Mouse (Mus musculus): Measurements from ENCODE around the gene Washc4. TPM values are rescaled to one million over a fixed set of nuclear protein-coding genes. Genes with fewer than 3 reads are reported as not detected.
"Not testable (repeated sequence)": the region's sequence is repeated elsewhere in the genome, so short reads cannot be mapped to it uniquely, and the experiment has no call there.

Gene Washc4
- 37.2 and 39.5 TPM in 2 replicates for polyA plus RNA-seq (2015; fragmentation: Nextera tagmentation; extraction: Ambion mirVana)

DNA sequence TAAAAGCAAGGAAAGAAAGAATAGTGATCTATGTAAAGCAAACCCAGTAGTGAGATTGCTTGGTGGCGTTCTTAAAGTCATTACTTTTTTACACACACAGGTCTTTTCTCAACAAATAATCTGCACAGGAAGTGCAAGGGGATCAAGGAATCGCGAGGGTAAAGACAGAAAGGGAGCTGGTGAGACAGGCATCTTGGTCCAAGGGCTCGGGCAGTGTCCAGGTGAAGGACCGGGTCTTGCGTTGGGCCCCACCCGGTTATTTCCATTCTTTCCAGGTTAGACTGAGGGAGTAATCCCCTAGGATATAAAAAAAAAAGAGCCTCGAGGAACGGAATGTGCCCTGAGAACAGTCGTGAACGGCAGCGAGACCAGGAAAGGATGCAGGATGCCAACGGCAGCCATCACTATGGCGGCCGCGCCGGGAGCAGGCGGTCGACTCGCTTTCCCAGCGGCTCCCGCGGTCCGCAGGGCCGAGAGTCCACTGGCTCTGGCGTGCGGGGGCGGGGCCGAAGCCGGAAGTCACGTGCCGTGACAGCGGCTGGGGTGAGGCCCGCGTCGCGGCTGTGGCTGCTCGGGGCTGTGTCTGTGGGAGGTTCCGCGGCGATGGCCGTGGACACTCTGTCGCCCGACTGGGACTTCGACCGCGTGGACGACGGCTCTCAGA, at the start of gene Washc4:
TSS of gene Washc4 (plus strand) at position 314 of the 664 bp plus-strand sequence.
- no peaks in the 10 kb centered on the region for H3K9me3 ChIP-seq (ENCODE audit: low read length)
- H3K27me3 ChIP-seq (ENCODE audit: insufficient read depth, low read length), result no peaks in the 10 kb centered on the region
- H3K36me3 ChIP-seq (ENCODE audit: insufficient read depth, low read length), result no peaks in the 10 kb centered on the region; the same call in 1 of the 2 replicates
- WGBS, result 1% methylated on average over 49 of the region's 49 CpGs
- H3K4me1 ChIP-seq (ENCODE audit: insufficient read depth, low read length), result peaks cover 13% of the 10 kb centered on the region
- peak within 1 kb of the TSS; percentile 69 for H3K4me2 ChIP-seq (replicated peaks; ENCODE audit: low read depth, low read length)
- peak within 1 kb of the TSS; percentile 91 for H3K9ac ChIP-seq (replicated peaks; ENCODE audit: low read length)
- peak within 1 kb of the TSS; percentile 90 for H3K27ac ChIP-seq (ENCODE audit: low read length)
- peak; percentile 100 for ATAC-seq (ENCODE audit: low FRiP score, low TSS enrichment)
- H3K4me3 ChIP-seq (ENCODE audit: low read length), result peak within 1 kb of the TSS; percentile 91

DNA sequence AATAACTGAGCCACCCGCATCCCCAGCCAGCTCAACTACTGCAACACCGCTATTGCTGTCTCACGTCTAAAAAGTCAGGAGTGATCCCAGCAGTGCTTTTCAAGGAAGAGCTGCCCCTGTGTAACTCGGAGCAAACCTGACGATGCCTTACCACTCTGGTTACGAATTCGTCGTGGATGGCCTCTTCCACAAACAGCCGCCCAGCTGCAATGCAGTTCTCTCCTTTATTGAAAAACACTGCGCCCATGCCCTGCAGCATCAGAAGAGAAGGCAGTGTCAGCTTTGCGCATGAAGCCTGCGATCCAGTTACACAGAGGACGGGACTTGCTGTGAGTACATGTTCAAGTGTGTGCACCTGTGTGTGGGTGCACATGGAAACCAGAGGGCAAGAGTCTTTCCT, 46.2 kb upstream of the Washc4 start:
- Histone ChIP-seq H3K27me3 (ENCODE audit: insufficient read depth, low read length) (no peaks in the 10 kb centered on the region), H3K4me3 (ENCODE audit: low read length) (no peak overlapping the region), H3K9ac (replicated peaks; ENCODE audit: low read length) (no peak overlapping the region), H3K9me3 (ENCODE audit: low read length) (no peaks in the 10 kb centered on the region), H3K4me1 (ENCODE audit: insufficient read depth, low read length) (no peaks in the 10 kb centered on the region), H3K4me2 (replicated peaks; ENCODE audit: low read depth, low read length) (no peak overlapping the region), H3K36me3 (ENCODE audit: insufficient read depth, low read length) (no peaks in the 10 kb centered on the region), H3K27ac (ENCODE audit: low read length) (no peak overlapping the region)
- no peak for ATAC-seq (ENCODE audit: low FRiP score, low TSS enrichment)
- WGBS, result 72% methylated on average over 13 of the region's 13 CpGs

DNA sequence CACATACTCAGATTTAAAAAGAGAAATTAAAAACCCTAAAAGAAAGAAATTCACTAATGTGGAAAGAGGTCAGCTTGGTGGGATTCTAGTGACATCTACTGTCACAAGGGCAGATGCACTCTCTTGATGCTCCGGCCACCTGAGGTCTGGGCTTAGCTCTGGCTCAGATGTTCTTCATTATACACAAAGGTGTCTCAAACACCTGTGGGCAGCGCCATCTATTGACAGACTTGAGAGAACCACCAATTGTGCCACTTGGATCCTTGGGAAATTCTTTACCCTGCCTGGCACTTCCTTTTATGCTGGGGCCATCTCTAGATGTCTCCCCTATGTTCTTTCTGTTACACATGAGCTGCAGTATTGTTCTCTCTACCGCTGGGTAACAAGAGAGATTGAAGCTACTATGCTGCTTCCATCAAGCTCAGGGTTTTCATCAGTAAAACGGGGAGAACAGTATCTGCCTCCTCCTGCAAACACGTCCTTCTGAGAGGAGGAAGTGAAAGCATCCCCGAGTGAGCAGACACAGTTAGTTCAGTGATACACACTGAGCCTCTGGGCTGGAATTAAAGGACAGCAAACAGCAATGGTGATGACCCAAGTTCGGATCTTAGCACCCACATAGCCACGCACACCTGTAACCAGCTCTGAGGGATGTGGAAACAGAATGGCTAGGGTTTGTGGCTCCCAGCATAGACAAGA, 34.4 kb upstream of the Washc4 start:
- WGBS, result 69% methylated on average over 8 of the region's 8 CpGs
- no peak overlapping the region for H3K4me3 ChIP-seq (ENCODE audit: low read length)
- no peaks in the 10 kb centered on the region for H3K4me1 ChIP-seq (ENCODE audit: insufficient read depth, low read length)
- H3K9me3 ChIP-seq (ENCODE audit: low read length), result no peaks in the 10 kb centered on the region
- H3K27ac ChIP-seq (ENCODE audit: low read length), result no peak overlapping the region
- no peaks in the 10 kb centered on the region for H3K27me3 ChIP-seq (ENCODE audit: insufficient read depth, low read length)
- H3K4me2 ChIP-seq (replicated peaks; ENCODE audit: low read depth, low read length), result no peak overlapping the region
- H3K36me3 ChIP-seq (ENCODE audit: insufficient read depth, low read length), result no peaks in the 10 kb centered on the region
- ATAC-seq (ENCODE audit: low FRiP score, low TSS enrichment), result no peak
- no peak overlapping the region for H3K9ac ChIP-seq (replicated peaks; ENCODE audit: low read length)

DNA sequence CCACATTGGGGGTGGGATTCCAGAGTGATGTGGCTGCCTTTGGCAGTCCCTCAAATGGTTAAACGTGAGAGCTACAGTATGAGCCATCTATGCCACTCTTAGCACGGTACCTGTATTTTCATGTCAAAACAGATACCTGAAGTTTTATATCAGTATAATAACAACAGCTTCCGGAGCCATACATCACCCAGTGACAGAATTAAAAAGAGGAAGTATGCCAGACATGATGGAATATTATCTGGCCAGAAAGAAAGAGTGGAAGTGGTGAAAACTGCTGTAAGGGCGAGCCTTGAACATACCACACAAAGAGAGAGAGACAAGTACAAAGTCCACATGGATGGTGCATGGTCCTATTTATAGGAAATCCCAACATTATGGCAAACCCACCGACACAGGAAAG, 32.2 kb upstream of the Washc4 start:
- H3K27me3 ChIP-seq (ENCODE audit: insufficient read depth, low read length), result no peaks in the 10 kb centered on the region
- H3K9me3 ChIP-seq (ENCODE audit: low read length), result no peaks in the 10 kb centered on the region
- 80% methylated on average over 5 of the region's 5 CpGs for WGBS
- H3K4me1 ChIP-seq (ENCODE audit: insufficient read depth, low read length), result no peaks in the 10 kb centered on the region
- no peak overlapping the region for H3K4me2 ChIP-seq (replicated peaks; ENCODE audit: low read depth, low read length)
- H3K36me3 ChIP-seq (ENCODE audit: insufficient read depth, low read length), result no peaks in the 10 kb centered on the region
- H3K27ac ChIP-seq (ENCODE audit: low read length), result no peak overlapping the region
- H3K4me3 ChIP-seq (ENCODE audit: low read length), result no peak overlapping the region
- no peak overlapping the region for H3K9ac ChIP-seq (replicated peaks; ENCODE audit: low read length)
- ATAC-seq (ENCODE audit: low FRiP score, low TSS enrichment), result no peak

DNA sequence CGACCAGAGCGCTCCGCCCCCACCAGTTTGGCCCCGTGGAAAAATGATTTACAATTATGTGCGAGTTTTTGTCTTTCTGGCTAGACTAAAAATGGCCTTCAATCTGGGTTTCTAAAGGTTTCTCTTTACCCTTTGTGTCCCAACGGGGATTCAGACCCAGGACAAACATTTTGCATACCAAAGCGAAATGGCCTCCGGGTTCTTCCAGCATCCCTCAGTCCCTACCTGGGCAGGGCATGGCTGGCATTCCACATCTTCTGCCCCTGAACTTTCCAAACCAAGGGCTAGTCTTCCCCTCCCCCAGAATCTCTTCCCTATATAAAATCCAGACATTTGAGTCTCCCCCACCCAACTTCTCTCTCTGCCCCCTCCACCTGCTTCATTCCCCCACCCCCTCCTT, 29.8 kb upstream of the Washc4 start:
- Histone ChIP-seq H3K9ac (replicated peaks; ENCODE audit: low read length) (no peak overlapping the region), H3K36me3 (ENCODE audit: insufficient read depth, low read length) (no peaks in the 10 kb centered on the region), H3K4me3 (ENCODE audit: low read length) (no peak overlapping the region), H3K9me3 (ENCODE audit: low read length) (no peaks in the 10 kb centered on the region), H3K4me1 (ENCODE audit: insufficient read depth, low read length) (no peaks in the 10 kb centered on the region), H3K27me3 (ENCODE audit: insufficient read depth, low read length) (no peaks in the 10 kb centered on the region), H3K4me2 (replicated peaks; ENCODE audit: low read depth, low read length) (no peak overlapping the region), H3K27ac (ENCODE audit: low read length) (no peak overlapping the region)
- ATAC-seq (ENCODE audit: low FRiP score, low TSS enrichment), result no peak
- 73% methylated on average over 8 of the region's 8 CpGs for WGBS

DNA sequence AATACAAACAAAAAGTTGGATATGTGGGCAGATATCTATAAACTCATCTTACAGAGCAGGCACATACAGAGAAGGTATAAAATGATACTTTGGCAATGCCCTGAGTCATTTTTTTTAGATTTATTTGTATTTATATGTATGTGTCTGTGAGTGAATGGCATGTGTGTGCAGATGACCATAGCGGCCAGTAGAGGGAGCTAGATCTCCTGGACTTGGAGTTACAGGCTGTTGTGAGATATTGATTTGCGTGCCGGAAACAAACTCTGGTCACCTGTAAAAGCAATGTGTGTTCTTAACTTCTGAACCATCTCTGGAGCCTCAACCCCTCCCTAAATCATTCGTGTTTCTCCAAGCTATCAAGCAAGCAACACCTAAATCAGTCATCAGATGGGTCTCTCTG, 22.6 kb upstream of the Washc4 start:
- 75% methylated on average over 4 of the region's 4 CpGs for WGBS
- ATAC-seq (ENCODE audit: low FRiP score, low TSS enrichment), result no peak
- Histone ChIP-seq H3K9ac (replicated peaks; ENCODE audit: low read length) (no peak overlapping the region), H3K36me3 (ENCODE audit: insufficient read depth, low read length) (no peaks in the 10 kb centered on the region), H3K27me3 (ENCODE audit: insufficient read depth, low read length) (no peaks in the 10 kb centered on the region), H3K4me2 (replicated peaks; ENCODE audit: low read depth, low read length) (no peak overlapping the region), H3K4me3 (ENCODE audit: low read length) (no peak overlapping the region), H3K27ac (ENCODE audit: low read length) (no peak overlapping the region), H3K9me3 (ENCODE audit: low read length) (0 out of 2 replicates have a peak, but pooled peaks cover 3% of the 10 kb centered on the region), H3K4me1 (ENCODE audit: insufficient read depth, low read length) (no peaks in the 10 kb centered on the region)

DNA sequence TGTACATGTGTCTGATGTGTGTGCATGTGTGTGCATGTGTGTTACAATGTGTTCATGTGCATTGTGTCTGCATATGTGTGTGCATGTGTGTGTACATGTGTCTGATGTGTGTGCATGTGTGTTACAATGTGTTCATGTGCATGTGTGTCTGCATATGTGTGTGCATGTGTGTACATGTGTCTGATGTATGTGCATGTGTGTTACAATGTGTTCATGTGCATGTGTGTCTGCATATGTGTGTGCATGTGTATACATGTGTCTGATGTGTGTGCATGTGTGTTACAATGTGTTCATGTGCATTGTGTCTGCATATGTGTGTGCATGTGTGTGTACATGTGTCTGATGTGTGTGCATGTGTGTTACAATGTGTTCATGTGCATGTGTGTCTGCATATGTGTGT, 19.3 kb upstream of the Washc4 start:
- not testable (repeated sequence) for H3K36me3 ChIP-seq (ENCODE audit: insufficient read depth, low read length); H3K27me3 ChIP-seq (ENCODE audit: insufficient read depth, low read length); H3K4me2 ChIP-seq (replicated peaks; ENCODE audit: low read depth, low read length); H3K27ac ChIP-seq (ENCODE audit: low read length); H3K4me1 ChIP-seq (ENCODE audit: insufficient read depth, low read length); H3K4me3 ChIP-seq (ENCODE audit: low read length); H3K9ac ChIP-seq (replicated peaks; ENCODE audit: low read length); H3K9me3 ChIP-seq (ENCODE audit: low read length); ATAC-seq (ENCODE audit: low FRiP score, low TSS enrichment)

DNA sequence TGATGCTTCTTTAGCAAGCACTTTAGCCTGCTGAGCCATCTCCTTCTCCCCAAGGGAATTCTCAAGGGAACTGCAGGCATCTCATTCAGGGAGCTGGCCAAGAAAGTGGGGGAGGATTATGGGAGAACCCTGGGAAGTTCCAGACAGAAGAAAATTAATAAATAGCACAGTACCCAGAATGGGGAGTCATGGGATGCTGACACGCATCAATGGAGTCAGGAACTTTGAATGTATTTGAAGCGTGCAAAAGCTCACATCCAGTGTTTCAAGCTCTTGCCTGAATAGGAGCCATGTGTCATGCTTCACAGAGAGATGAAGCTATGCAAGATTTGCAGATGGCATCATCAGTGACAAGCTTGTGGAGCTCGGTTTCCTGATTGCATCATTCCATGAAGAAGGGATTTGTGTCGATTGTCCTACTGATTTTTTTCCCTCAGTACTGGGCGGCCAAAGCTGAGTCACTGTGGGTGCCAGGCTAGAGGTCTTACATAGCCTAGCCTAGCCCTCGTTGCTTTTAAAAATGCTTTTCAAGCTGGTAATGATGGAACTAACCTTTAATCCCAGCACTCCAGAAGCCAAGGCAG, 13.1 kb upstream of the Washc4 start:
- Histone ChIP-seq H3K27ac (ENCODE audit: low read length) (no peak overlapping the region), H3K9me3 (ENCODE audit: low read length) (no peaks in the 10 kb centered on the region), H3K9ac (replicated peaks; ENCODE audit: low read length) (no peak overlapping the region), H3K4me2 (replicated peaks; ENCODE audit: low read depth, low read length) (no peak overlapping the region), H3K4me3 (ENCODE audit: low read length) (no peak overlapping the region), H3K36me3 (ENCODE audit: insufficient read depth, low read length) (no peaks in the 10 kb centered on the region), H3K27me3 (ENCODE audit: insufficient read depth, low read length) (peaks cover 3% of the 10 kb centered on the region; the same call in 1 of the 2 replicates), H3K4me1 (ENCODE audit: insufficient read depth, low read length) (peaks cover 12% of the 10 kb centered on the region; the same call in 1 of the 2 replicates)
- 78% methylated on average over 6 of the region's 6 CpGs for WGBS
- ATAC-seq (ENCODE audit: low FRiP score, low TSS enrichment), result no peak

DNA sequence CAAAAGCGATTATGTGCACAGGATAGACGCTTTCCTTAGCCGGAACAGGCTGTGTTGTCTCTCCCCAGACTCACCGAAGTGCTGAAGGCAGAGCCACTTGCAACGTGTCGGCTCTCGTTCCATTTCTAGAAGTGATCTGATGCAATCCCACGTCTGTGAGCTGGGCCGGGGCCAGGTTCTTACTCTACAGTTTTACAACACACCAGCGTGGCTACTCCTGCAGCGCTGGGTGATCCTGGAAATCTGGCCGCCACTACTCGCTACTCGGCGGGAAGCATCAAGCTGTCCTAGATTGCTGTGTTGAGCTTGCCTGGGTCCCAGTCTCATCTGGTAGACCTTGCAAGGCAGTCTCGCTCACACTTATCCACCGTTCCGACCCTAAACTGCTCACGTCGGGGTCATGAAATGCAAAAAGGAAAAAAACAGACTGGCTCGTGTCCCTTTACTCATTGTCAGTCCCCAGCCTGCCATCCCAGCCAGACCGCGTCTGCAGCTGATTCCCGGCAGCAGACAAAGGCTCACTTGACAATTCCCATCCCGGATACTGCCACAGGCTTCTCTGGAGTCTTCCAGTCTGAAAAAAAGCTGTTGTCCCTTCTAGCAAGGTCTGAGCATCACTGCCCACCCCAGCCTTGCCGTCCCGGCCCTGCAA, 10.2 kb upstream of the Washc4 start:
- Histone ChIP-seq H3K36me3 (ENCODE audit: insufficient read depth, low read length) (no peaks in the 10 kb centered on the region), H3K4me2 (replicated peaks; ENCODE audit: low read depth, low read length) (peak overlapping the region; percentile 81), H3K27ac (ENCODE audit: low read length) (no peak overlapping the region), H3K4me1 (ENCODE audit: insufficient read depth, low read length) (peaks cover 12% of the 10 kb centered on the region; the same call in 1 of the 2 replicates), H3K9ac (replicated peaks; ENCODE audit: low read length) (peak overlapping the region; percentile 50), H3K4me3 (ENCODE audit: low read length) (peak overlapping the region; percentile 47), H3K27me3 (ENCODE audit: insufficient read depth, low read length) (peaks cover 3% of the 10 kb centered on the region; the same call in 1 of the 2 replicates), H3K9me3 (ENCODE audit: low read length) (no peaks in the 10 kb centered on the region)
- 3% methylated on average over 27 of the region's 27 CpGs for WGBS
- ATAC-seq (ENCODE audit: low FRiP score, low TSS enrichment), result peak; percentile 46; the same call in 1 of the 2 replicates

Data from kidney, embryonic 16.5 days (tissue).